Comparison of ENCODE assay signal across 9 mouse cellular contexts in the genomic region with DNA sequence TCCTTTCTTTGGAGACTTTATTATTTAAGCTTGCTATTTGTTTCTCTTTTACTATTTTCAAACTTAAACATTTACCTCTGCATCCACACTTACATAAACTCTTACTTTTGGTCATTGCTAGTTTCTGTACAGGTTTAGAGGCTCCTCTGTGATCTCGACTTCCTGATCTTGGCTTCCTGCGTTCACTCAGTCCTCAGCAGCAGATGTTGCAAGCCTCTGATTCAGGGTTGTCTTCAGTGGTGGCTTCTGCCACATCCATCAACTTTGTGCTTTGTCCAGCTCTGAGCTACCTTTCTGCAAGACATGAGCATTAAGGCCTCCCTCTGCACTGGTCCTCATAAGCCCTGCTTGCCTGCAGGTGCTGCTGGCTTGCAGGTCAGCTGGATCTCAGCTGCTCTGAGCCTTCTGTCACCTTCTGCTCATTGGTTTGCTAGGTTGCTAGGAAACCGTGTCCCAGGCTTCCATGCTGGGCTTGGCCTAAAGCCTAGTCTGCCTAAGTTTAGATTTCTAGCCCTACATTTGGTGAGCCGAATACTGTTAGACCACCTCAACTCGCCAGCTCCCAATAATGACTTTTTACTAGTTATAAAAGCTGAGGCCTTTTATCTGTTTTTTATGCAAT. TPM values are rescaled to one million over a fixed set of nuclear protein-coding genes. Genes with fewer than 3 reads are reported as not detected.
DNase-seq lines count a peak whose midpoint lies in the region; ATAC-seq and TF ChIP-seq lines count a peak whose summit lies in the region.
"Had no signal": no experiment of that assay in that cellular context is flagged by ENCODE, and none has a peak within 500 bp of the region (broad histone marks: within the 10 kb centered on the region; RNA-seq: fewer than 3 reads in every experiment).

No protein-coding gene starts in this region.

- H3K27ac ChIP-seq in bone marrow, adult 2 months (ENCODE audit: control insufficient read depth, insufficient read depth, low read depth, low read length, poor library complexity) = 0 out of 2 replicates have a peak overlapping the region, but pooled peaks have one; percentile 24
- no peak overlapping the region for H3K27ac ChIP-seq in cerebellum, adult 2 months (ENCODE audit: insufficient read depth, low read length)
- H3K27ac ChIP-seq in kidney, embryonic 14.5 days (ENCODE audit: low read depth, low read length) = no peak overlapping the region

- TF ChIP-seq POLR2A in bone marrow, adult 2 months (IDR thresholded peaks at IDR 0.05; ENCODE audit: borderline replicate concordance, control insufficient read depth, low read depth, low read length) = no peak
- no peak for TF ChIP-seq POLR2A in cerebellum, adult 2 months (IDR thresholded peaks at IDR 0.05; ENCODE audit: borderline replicate concordance, insufficient read depth, low read length)

- H3K36me3 ChIP-seq in kidney, embryonic 14.5 days (ENCODE audit: control insufficient read depth, insufficient read depth, low read length) = no peaks in the 10 kb centered on the region

- peak; percentile 36 to 68 for DNase-seq in cerebellum, adult 2 months
- DNase-seq in layer of hippocampus, adult 9-10 months (ENCODE audit: low spot score) = peak; percentile 48
- DNase-seq in retina, postnatal 1 day = peak; percentile 3
- DNase-seq in gastrocnemius, adult 18-20 months (ENCODE audit: low spot score) = no peak
- DNase-seq in lung, postnatal 36 days = no peak
- DNase-seq: adrenal gland, postnatal 25 days; lung, embryonic 14.5 days had no signal

- 29% methylated on average over 5 of the region's 5 CpGs for WGBS in bone marrow, adult 2 months
- 13% methylated on average over 5 of the region's 5 CpGs for WGBS in cerebellum, adult 2 months
- 81% methylated on average over 5 of the region's 5 CpGs for WGBS in kidney, embryonic 14.5 days

- no peak for TF ChIP-seq CTCF in bone marrow, adult 2 months (IDR thresholded peaks at IDR 0.05; ENCODE audit: control insufficient read depth, insufficient read depth, low read length)
- TF ChIP-seq CTCF in cerebellum, adult 2 months (IDR thresholded peaks at IDR 0.05; ENCODE audit: borderline replicate concordance, insufficient read depth, low read depth, low read length) = no peak

- ATAC-seq in kidney, embryonic 14.5 days (ENCODE audit: low FRiP score, low TSS enrichment) = no peak

- no peak overlapping the region for H3K9ac ChIP-seq in kidney, embryonic 14.5 days (ENCODE audit: low read depth, low read length)
- H3K9ac ChIP-seq: lung, embryonic 14.5 days had no signal

- H3K27me3 ChIP-seq in cerebellum, adult 2 months (ENCODE audit: control insufficient read depth, insufficient read depth, low read length) = no peaks in the 10 kb centered on the region
- H3K27me3 ChIP-seq in kidney, embryonic 14.5 days (ENCODE audit: control insufficient read depth, insufficient read depth, low read length) = no peaks in the 10 kb centered on the region

- no peak overlapping the region for H3K4me3 ChIP-seq in bone marrow, adult 2 months (replicated peaks; ENCODE audit: control insufficient read depth, low read depth, low read length)
- no peak overlapping the region for H3K4me3 ChIP-seq in cerebellum, adult 2 months (replicated peaks; ENCODE audit: insufficient read depth, low read depth, low read length)
- no peak overlapping the region for H3K4me3 ChIP-seq in kidney, embryonic 14.5 days (ENCODE audit: low read length)

- H3K4me2 ChIP-seq in kidney, embryonic 14.5 days (replicated peaks; ENCODE audit: low read depth, low read length) = no peak overlapping the region
- H3K4me2 ChIP-seq: lung, embryonic 14.5 days had no signal

- peaks cover 8% of the 10 kb centered on the region for H3K4me1 ChIP-seq in bone marrow, adult 2 months (ENCODE audit: control insufficient read depth, insufficient read depth, low read length)
- H3K4me1 ChIP-seq in cerebellum, adult 2 months (ENCODE audit: control insufficient read depth, insufficient read depth, low read length) = no peaks in the 10 kb centered on the region
- H3K4me1 ChIP-seq in kidney, embryonic 14.5 days (ENCODE audit: control insufficient read depth, insufficient read depth, low read length) = no peaks in the 10 kb centered on the region

- H3K9me3 ChIP-seq in kidney, embryonic 14.5 days (ENCODE audit: control insufficient read depth, low read length) = no peaks in the 10 kb centered on the region

RNA-seq across cellular contexts. Expression of gene Cd48, which starts 8.8 kb away (rescaled TPM):
- 7.2 and 15.0 TPM in 2 replicates for polyA plus RNA-seq in bone marrow, adult 2 months (2011; ENCODE audit: insufficient read depth, insufficient read length, low replicate concordance, missing spikeins)
- polyA plus RNA-seq in cerebellum, adult 2 months (2012; rRNA removed) = 0.55 and 0.69 TPM in 2 replicates
- total RNA-seq in gastrocnemius, adult 18-20 months (2021) = under 1 TPM; 0.46 to 0.69 TPM
- 1.9 and 3.6 TPM in 2 replicates for polyA plus RNA-seq in kidney, embryonic 14.5 days (2014; fragmentation: Nextera tagmentation; extraction: Ambion mirVana)

RNA-seq across cellular contexts. Expression of gene Slamf7, which starts 20.1 kb away (rescaled TPM):
- polyA plus RNA-seq in bone marrow, adult 2 months (2011; ENCODE audit: insufficient read depth, insufficient read length, low replicate concordance, missing spikeins) = 3.1 and 4.7 TPM in 2 replicates
- 0.03 and 0.08 TPM in 2 replicates for polyA plus RNA-seq in cerebellum, adult 2 months (2012; rRNA removed)
- not detected for total RNA-seq in gastrocnemius, adult 18-20 months (2021)
- not detected in 2 replicates for polyA plus RNA-seq in kidney, embryonic 14.5 days (2014; fragmentation: Nextera tagmentation; extraction: Ambion mirVana)
- polyA plus RNA-seq: lung, embryonic 14.5 days had no signal

Comparison
In these comparisons a context has a peak if more than half of its experiments do, and no peak if none do; other contexts are left out.
1. DNase-seq: peak in cerebellum, adult 2 months (2 of 2), layer of hippocampus, adult 9-10 months (single experiment) and retina, postnatal 1 day (single experiment); none in gastrocnemius, adult 18-20 months (single experiment) and lung, postnatal 36 days (single experiment).